7 mouse cellular contexts compared by ENCODE assay signal in genomic region chr7:44890737-44891136, GRCm38 (mm10). TPM values are rescaled to one million over a fixed set of nuclear protein-coding genes. Genes with fewer than 3 reads are reported as not detected.
DNase-seq lines count a peak whose midpoint lies in the region; ATAC-seq and TF ChIP-seq lines count a peak whose summit lies in the region.

No protein-coding gene starts in this region.

- no peak for DNase-seq in left cerebral cortex, adult 2 months (ENCODE audit: extremely low spot score in 1 of 2, low spot score in 2 of 2)
- no peak for DNase-seq in left cerebral cortex, adult 9 months (ENCODE audit: low spot score in 2 of 2)
- no peak for DNase-seq in forebrain, embryonic 10.5 days (ENCODE audit: extremely low spot score, low spot score)
- DNase-seq in gastrocnemius, postnatal 4 days (ENCODE audit: low spot score in 2 of 2) = no peak

- no peaks in the 10 kb centered on the region for H3K27me3 ChIP-seq in forebrain, embryonic 10.5 days (ENCODE audit: poor library complexity, severe bottlenecking)
- H3K27me3 ChIP-seq in intestine, postnatal 0 days (replicated peaks; ENCODE audit: control insufficient read depth, insufficient read depth, low read length) = no peaks in the 10 kb centered on the region
- no peaks in the 10 kb centered on the region for H3K27me3 ChIP-seq in neural tube, embryonic 15.5 days (replicated peaks)

- H3K4me1 ChIP-seq in forebrain, embryonic 10.5 days = peaks cover 51% of the 10 kb centered on the region
- peaks cover 6% of the 10 kb centered on the region; the same call in 1 of the 2 replicates for H3K4me1 ChIP-seq in intestine, postnatal 0 days (replicated peaks; ENCODE audit: control insufficient read depth, insufficient read depth, low read length)
- H3K4me1 ChIP-seq in neural tube, embryonic 15.5 days = peaks cover 58% of the 10 kb centered on the region

- H3K9me3 ChIP-seq in forebrain, embryonic 10.5 days = no peaks in the 10 kb centered on the region
- no peaks in the 10 kb centered on the region for H3K9me3 ChIP-seq in intestine, postnatal 0 days (ENCODE audit: control insufficient read depth)
- no peaks in the 10 kb centered on the region for H3K9me3 ChIP-seq in neural tube, embryonic 15.5 days (replicated peaks)

- H3K4me2 ChIP-seq in intestine, postnatal 0 days (replicated peaks; ENCODE audit: low read depth) = peak overlapping the region; percentile 86
- H3K4me2 ChIP-seq in neural tube, embryonic 15.5 days = peak overlapping the region; percentile 90

- TF ChIP-seq CTCF in left cerebral cortex, adult 2 months (IDR thresholded peaks at IDR 0.05) = no peak
- TF ChIP-seq CTCF in intestine, postnatal 0 days (IDR thresholded peaks at IDR 0.05; ENCODE audit: low read depth) = no peak

- peak overlapping the region; percentile 89; the same call in 1 of the 2 replicates for H3K4me3 ChIP-seq in left cerebral cortex, adult 2 months
- H3K4me3 ChIP-seq in forebrain, embryonic 10.5 days = peak overlapping the region; percentile 94
- H3K4me3 ChIP-seq in intestine, postnatal 0 days (ENCODE audit: low read depth, low read length) = no peak overlapping the region
- H3K4me3 ChIP-seq in neural tube, embryonic 15.5 days (replicated peaks) = peak overlapping the region; percentile 71

- 89% methylated on average over 4 of the region's 4 CpGs for WGBS in forebrain, embryonic 10.5 days
- WGBS in intestine, postnatal 0 days = 73% methylated on average over 4 of the region's 4 CpGs
- 58% methylated on average over 4 of the region's 4 CpGs for WGBS in neural tube, embryonic 15.5 days

- ATAC-seq in intestine, postnatal 0 days = no peak
- ATAC-seq in neural tube, embryonic 15.5 days (ENCODE audit: low FRiP score) = no peak
- ATAC-seq in activated CD4-positive, CD25-positive, alpha-beta regulatory T cell, adult 4 months = no peak

- no peak overlapping the region for H3K27ac ChIP-seq in left cerebral cortex, adult 2 months
- H3K27ac ChIP-seq in forebrain, embryonic 10.5 days = peak overlapping the region; percentile 98
- no peak overlapping the region; the same call in 1 of the 2 replicates for H3K27ac ChIP-seq in intestine, postnatal 0 days (ENCODE audit: low read depth, low read length)
- no peak overlapping the region for H3K27ac ChIP-seq in neural tube, embryonic 15.5 days (replicated peaks)

- H3K36me3 ChIP-seq in forebrain, embryonic 10.5 days (replicated peaks) = peaks cover 53% of the 10 kb centered on the region
- H3K36me3 ChIP-seq in intestine, postnatal 0 days (ENCODE audit: control insufficient read depth, insufficient read depth) = peaks cover 11% of the 10 kb centered on the region
- peaks cover 17% of the 10 kb centered on the region for H3K36me3 ChIP-seq in neural tube, embryonic 15.5 days

- H3K9ac ChIP-seq in intestine, postnatal 0 days (ENCODE audit: low read depth, low read length) = no peak overlapping the region
- H3K9ac ChIP-seq in neural tube, embryonic 15.5 days (replicated peaks) = peak overlapping the region; percentile 81

- intact Hi-C loops in left cerebral cortex, adult 2 months (cut with DNase I) = no loop called here

RNA-seq across cellular contexts. Expression of gene Med25, which starts 1.8 kb away (rescaled TPM):
- 10 to 100 TPM; 96.1 to 98.5 TPM for total RNA-seq in left cerebral cortex, adult 2 months (2021)
- 175 and 185 TPM in 2 replicates for polyA plus RNA-seq in forebrain, embryonic 10.5 days (2016; fragmentation: Nextera tagmentation; extraction: Ambion mirVana)
- 60.0 and 62.9 TPM in 2 replicates for polyA plus RNA-seq in intestine, postnatal 0 days (2015; fragmentation: Nextera tagmentation; extraction: Ambion mirVana)
- polyA plus RNA-seq in neural tube, embryonic 15.5 days (2015; fragmentation: Nextera tagmentation; extraction: Ambion mirVana) = 136 and 141 TPM in 2 replicates
- total RNA-seq in gastrocnemius, postnatal 4 days (2021) = 10 to 100 TPM; 63.8 to 67.6 TPM
- 10 to 100 TPM; 12.2 to 20.1 TPM for polyA plus RNA-seq in activated CD4-positive, CD25-positive, alpha-beta regulatory T cell, adult 4 months (2017; shearing (Covaris generic))

RNA-seq across cellular contexts. Expression of gene Fuz, which starts 5.1 kb away (rescaled TPM):
- 10 to 100 TPM; 23.4 to 24.1 TPM for total RNA-seq in left cerebral cortex, adult 2 months (2021)
- polyA plus RNA-seq in forebrain, embryonic 10.5 days (2016; fragmentation: Nextera tagmentation; extraction: Ambion mirVana) = 24.8 and 25.0 TPM in 2 replicates
- 11.1 and 12.1 TPM in 2 replicates for polyA plus RNA-seq in intestine, postnatal 0 days (2015; fragmentation: Nextera tagmentation; extraction: Ambion mirVana)
- 15.1 and 15.8 TPM in 2 replicates for polyA plus RNA-seq in neural tube, embryonic 15.5 days (2015; fragmentation: Nextera tagmentation; extraction: Ambion mirVana)
- total RNA-seq in gastrocnemius, postnatal 4 days (2021) = 10 to 100 TPM; 16.1 to 18.4 TPM
- 10 to 100 TPM in 1 of 2 experiments, 1 to 10 TPM in 1; 7.3 to 19.3 TPM for polyA plus RNA-seq in activated CD4-positive, CD25-positive, alpha-beta regulatory T cell, adult 4 months (2017; shearing (Covaris generic))

RNA-seq across cellular contexts. Expression of gene Ptov1, which starts 21.1 kb away (rescaled TPM):
- total RNA-seq in left cerebral cortex, adult 2 months (2021) = 100 to 1,000 TPM; 273 to 290 TPM
- polyA plus RNA-seq in forebrain, embryonic 10.5 days (2016; fragmentation: Nextera tagmentation; extraction: Ambion mirVana) = 415 and 438 TPM in 2 replicates
- 112 and 114 TPM in 2 replicates for polyA plus RNA-seq in intestine, postnatal 0 days (2015; fragmentation: Nextera tagmentation; extraction: Ambion mirVana)
- 433 and 459 TPM in 2 replicates for polyA plus RNA-seq in neural tube, embryonic 15.5 days (2015; fragmentation: Nextera tagmentation; extraction: Ambion mirVana)
- 100 to 1,000 TPM; 332 to 346 TPM for total RNA-seq in gastrocnemius, postnatal 4 days (2021)
- 1 to 10 TPM; 1.3 to 2.3 TPM for polyA plus RNA-seq in activated CD4-positive, CD25-positive, alpha-beta regulatory T cell, adult 4 months (2017; shearing (Covaris generic))

RNA-seq across cellular contexts. Expression of gene Pnkp, which starts 33.8 kb away (rescaled TPM):
- total RNA-seq in left cerebral cortex, adult 2 months (2021) = 10 to 100 TPM; 27.4 to 31.2 TPM
- 37.8 and 39.8 TPM in 2 replicates for polyA plus RNA-seq in forebrain, embryonic 10.5 days (2016; fragmentation: Nextera tagmentation; extraction: Ambion mirVana)
- 27.7 and 32.0 TPM in 2 replicates for polyA plus RNA-seq in intestine, postnatal 0 days (2015; fragmentation: Nextera tagmentation; extraction: Ambion mirVana)
- polyA plus RNA-seq in neural tube, embryonic 15.5 days (2015; fragmentation: Nextera tagmentation; extraction: Ambion mirVana) = 29.2 and 29.6 TPM in 2 replicates
- total RNA-seq in gastrocnemius, postnatal 4 days (2021) = 10 to 100 TPM; 18.6 to 20.5 TPM
- 10 to 100 TPM; 41.4 to 48.8 TPM for polyA plus RNA-seq in activated CD4-positive, CD25-positive, alpha-beta regulatory T cell, adult 4 months (2017; shearing (Covaris generic))

RNA-seq across cellular contexts. Expression of gene Ap2a1, which starts 38.6 kb away (rescaled TPM):
- 100 to 1,000 TPM; 327 to 331 TPM for total RNA-seq in left cerebral cortex, adult 2 months (2021)
- polyA plus RNA-seq in forebrain, embryonic 10.5 days (2016; fragmentation: Nextera tagmentation; extraction: Ambion mirVana) = 69.1 and 69.5 TPM in 2 replicates
- 42.8 and 44.1 TPM in 2 replicates for polyA plus RNA-seq in intestine, postnatal 0 days (2015; fragmentation: Nextera tagmentation; extraction: Ambion mirVana)
- 122 and 126 TPM in 2 replicates for polyA plus RNA-seq in neural tube, embryonic 15.5 days (2015; fragmentation: Nextera tagmentation; extraction: Ambion mirVana)
- total RNA-seq in gastrocnemius, postnatal 4 days (2021) = 10 to 100 TPM; 84.8 to 88.9 TPM
- polyA plus RNA-seq in activated CD4-positive, CD25-positive, alpha-beta regulatory T cell, adult 4 months (2017; shearing (Covaris generic)) = 1 to 10 TPM; 6.8 to 8.0 TPM

Comparison
In these comparisons a context has a peak if more than half of its experiments do, and no peak if none do; other contexts are left out.
1. RNA of gene Ptov1, which starts 21.1 kb away (polyA plus RNA-seq): 433 to 459 TPM in neural tube, embryonic 15.5 days, 415 to 438 TPM in forebrain, embryonic 10.5 days and 112 to 114 TPM in intestine, postnatal 0 days; 1.3 to 2.3 TPM in activated CD4-positive, CD25-positive, alpha-beta regulatory T cell, adult 4 months; every median in the first group is over 10 times any median in the second.